8 mouse cellular contexts compared by ENCODE assay signal in the genomic region with DNA sequence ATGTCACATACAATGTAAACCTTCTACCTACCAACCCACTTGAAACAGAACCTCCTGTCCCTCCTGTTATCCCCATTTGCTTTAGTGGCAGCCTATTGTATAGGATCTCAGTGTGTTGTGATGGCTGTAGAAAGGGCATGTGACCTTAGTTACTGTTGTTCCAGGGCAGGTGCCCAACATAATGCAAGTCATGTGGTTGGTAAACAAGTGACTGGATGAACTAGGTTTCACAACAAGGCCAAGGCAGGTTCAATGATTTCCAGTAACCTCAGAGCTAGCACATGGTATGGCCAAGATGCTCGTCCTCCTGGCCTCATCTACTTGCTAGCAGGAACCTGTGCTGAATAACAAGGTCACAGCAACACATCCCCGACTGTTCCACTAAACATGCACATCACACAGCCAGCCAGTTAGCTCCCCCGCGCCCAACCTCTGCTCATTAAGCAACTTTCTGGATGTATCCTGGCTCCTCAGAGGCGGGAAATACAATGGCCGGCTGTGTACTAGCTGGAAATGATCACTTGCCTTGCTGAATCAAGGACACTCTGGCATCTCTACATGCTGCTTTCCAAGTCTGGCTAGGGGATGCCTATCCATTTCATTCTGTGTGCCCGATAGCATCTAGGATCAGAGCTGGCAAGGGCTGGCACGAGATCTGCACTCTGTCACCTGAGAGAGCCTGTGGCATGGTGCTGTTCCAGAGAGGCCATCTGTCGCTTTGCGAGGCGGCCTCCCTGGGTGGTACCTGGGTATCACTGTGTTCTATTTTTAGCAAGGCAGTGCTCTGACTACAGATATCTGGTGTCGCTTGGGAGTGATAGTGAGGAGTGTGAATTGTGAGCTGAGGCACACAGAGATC.
DNase-seq lines count a peak whose midpoint lies in the region; ATAC-seq lines count a peak whose summit lies in the region.

No protein-coding gene starts in this region.

- ATAC-seq in cerebellum, adult (ENCODE audit: insufficient number of reproducible peaks, low FRiP score, low TSS enrichment): peak; percentile 96
- ATAC-seq in megakaryocyte, adult 5-6 weeks (ENCODE audit: poor library complexity, severe bottlenecking): peak; percentile 65

- no peak for DNase-seq in cerebellum, postnatal 4 days (ENCODE audit: low spot score in 2 of 2)
- DNase-seq in lung, postnatal 36 days: peak; percentile 23
- DNase-seq in lung, postnatal 25 days (ENCODE audit: low spot score): no peak
- peak; percentile 37 for DNase-seq in gastrocnemius, postnatal 10 days
- no peak for DNase-seq in kidney, postnatal 14 days
- DNase-seq in thymus, postnatal 0 days (ENCODE audit: low spot score): no peak

Comparison
In these comparisons a context has a peak if more than half of its experiments do, and no peak if none do; other contexts are left out.
1. DNase-seq: peak in lung, postnatal 36 days (single experiment) and gastrocnemius, postnatal 10 days (single experiment); none in cerebellum, postnatal 4 days (0 of 2), lung, postnatal 25 days (single experiment), kidney, postnatal 14 days (single experiment) and thymus, postnatal 0 days (single experiment).